Mouse (Mus musculus) erythroblast, embryonic 14.5 days (primary cell): ENCODE data around the gene Alyref2.

ENCODE experiments used
- GATA1 ChIP-seq: IDR thresholded peaks from 2 replicates; pipeline ENCODE4 v1.6.1; 2012; ENCODE audit warnings: low read length, inconsistent platforms, mixed read lengths
- TAL1 ChIP-seq: IDR thresholded peaks from 3 replicates; pipeline ENCODE4 v1.6.1; 2012; ENCODE audit warnings: low read length, inconsistent platforms, mixed read lengths

DNA sequence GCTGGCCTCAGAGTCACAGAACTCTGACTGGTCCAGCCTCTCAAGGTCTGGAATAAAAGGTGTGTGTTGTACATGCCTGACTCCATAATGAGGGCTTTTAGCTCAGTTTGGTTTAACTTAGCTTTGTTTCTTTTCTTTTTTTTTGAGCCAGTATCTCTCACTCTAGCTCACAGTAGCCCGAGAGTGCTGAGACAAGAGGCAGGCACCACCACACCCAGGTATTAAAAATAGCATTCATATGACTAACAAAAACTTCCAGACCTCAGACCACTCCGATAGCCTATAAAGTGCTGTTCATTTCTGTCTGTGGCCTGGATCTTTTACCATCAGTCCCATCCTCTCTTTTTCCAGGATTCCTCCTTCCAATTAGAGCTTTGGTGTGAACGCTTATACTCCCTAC lies 33.6 kb upstream of the Alyref2 start:
- TF ChIP-seq GATA1, result no peak
- no peak for TF ChIP-seq TAL1
